Mouse (Mus musculus): ENCODE data around the gene Defb28. TPM values are rescaled to one million over a fixed set of nuclear protein-coding genes. Genes with fewer than 3 reads are reported as not detected.

Defb28 gene
- not detected in 2 replicates for polyA plus RNA-seq (2014; fragmentation: Nextera tagmentation; extraction: Ambion mirVana)

DNA sequence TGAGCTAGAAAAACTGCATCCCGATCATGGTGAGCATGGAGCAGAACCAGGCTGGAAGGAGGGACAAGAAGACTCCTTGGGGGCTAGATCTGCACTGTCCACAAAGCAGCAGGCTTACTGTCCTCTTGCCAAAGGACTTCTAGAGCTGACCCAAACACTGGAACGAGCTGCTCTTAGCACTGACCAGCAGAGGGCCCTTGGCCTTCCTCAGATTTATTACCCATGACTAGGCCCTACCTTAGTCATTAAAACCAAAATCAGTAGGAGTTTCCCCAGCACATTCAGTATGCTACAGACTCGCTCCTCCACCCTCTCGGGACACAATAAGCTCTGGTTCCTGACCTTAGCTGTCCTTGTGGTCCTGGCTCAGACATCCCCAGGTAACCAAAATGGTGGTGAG is at the start of gene Defb28:
Gene Defb28, plus strand, starts transcription at position 275 of the 400 bp plus-strand sequence.
- H3K27ac ChIP-seq (ENCODE audit: low read depth, low read length): no peak within 1 kb of the TSS
- H3K9ac ChIP-seq (ENCODE audit: low read length): no peak within 1 kb of the TSS
- no peaks in the 10 kb centered on the region for H3K27me3 ChIP-seq (ENCODE audit: control insufficient read depth, insufficient read depth, low read length)
- H3K4me3 ChIP-seq (ENCODE audit: low read depth, low read length): no peak within 1 kb of the TSS
- 80% methylated on average over 4 of the region's 4 CpGs for WGBS
- ATAC-seq (ENCODE audit: low FRiP score) (no peak), DNase-seq (ENCODE audit: low spot score, missing footprints) (no peak)
- no peak within 1 kb of the TSS for H3K4me2 ChIP-seq
- H3K9me3 ChIP-seq (ENCODE audit: control insufficient read depth, low read length): no peaks in the 10 kb centered on the region
- H3K4me1 ChIP-seq (ENCODE audit: control insufficient read depth, insufficient read depth, low read length): no peaks in the 10 kb centered on the region
- no peaks in the 10 kb centered on the region for H3K36me3 ChIP-seq (ENCODE audit: control insufficient read depth, insufficient read depth, low read length)

DNA sequence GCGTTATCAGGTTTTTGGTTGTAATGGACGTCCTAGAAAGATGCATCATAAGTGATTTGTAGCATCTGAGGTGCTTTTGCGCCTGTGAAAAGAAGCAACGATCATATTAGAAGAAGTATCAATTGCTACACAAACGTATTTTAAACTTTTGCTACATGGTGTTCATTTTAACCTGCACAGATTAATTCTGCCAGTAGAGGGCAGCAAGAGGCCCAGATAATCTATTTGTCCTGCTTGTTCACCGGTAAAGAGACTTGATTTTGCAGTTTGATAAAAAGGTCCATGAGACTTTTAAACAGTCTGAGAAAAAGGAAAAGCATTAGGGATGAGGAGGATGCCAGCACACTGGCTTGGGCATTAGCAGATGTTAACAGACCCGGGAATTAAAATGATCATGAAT is 47.1 kb upstream of the Defb28 start:
- H3K4me1 ChIP-seq (ENCODE audit: control insufficient read depth, insufficient read depth, low read length): no peaks in the 10 kb centered on the region
- peak; percentile 90 for DNase-seq (ENCODE audit: low spot score, missing footprints)
- WGBS: 35% methylated on average over 7 of the region's 7 CpGs
- H3K36me3 ChIP-seq (ENCODE audit: control insufficient read depth, insufficient read depth, low read length): no peaks in the 10 kb centered on the region
- ATAC-seq (ENCODE audit: low FRiP score): no peak
- no peak overlapping the region for H3K4me2 ChIP-seq
- no peak overlapping the region for H3K27ac ChIP-seq (ENCODE audit: low read depth, low read length)
- H3K4me3 ChIP-seq (ENCODE audit: low read depth, low read length): no peak overlapping the region
- no peak overlapping the region for H3K9ac ChIP-seq (ENCODE audit: low read length)
- H3K9me3 ChIP-seq (ENCODE audit: control insufficient read depth, low read length): no peaks in the 10 kb centered on the region
- no peaks in the 10 kb centered on the region for H3K27me3 ChIP-seq (ENCODE audit: control insufficient read depth, insufficient read depth, low read length)

DNA sequence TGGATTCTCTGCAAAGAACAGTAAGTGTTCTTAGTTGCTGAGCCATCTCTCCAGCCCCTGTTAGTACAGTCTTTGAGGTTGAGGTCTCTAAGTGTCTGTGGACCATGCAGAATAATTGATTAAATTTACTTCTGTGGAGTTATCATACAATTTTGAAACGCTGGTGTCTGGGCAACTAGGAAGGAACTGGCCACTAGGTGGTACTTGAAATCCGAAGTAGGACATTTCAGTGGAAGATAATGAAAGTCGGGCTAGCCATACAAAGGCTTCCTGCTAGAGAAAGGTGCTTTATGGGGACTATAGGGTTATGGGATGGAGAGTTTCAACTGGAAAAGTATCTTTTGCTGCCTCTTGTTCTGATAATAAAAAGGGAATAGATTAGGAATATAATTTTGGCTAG is 45.6 kb upstream of the Defb28 start:
- no peak for ATAC-seq (ENCODE audit: low FRiP score)
- 41% methylated on average over 3 of the region's 3 CpGs for WGBS
- Histone ChIP-seq H3K9ac (ENCODE audit: low read length) (no peak overlapping the region), H3K4me3 (ENCODE audit: low read depth, low read length) (no peak overlapping the region), H3K27ac (ENCODE audit: low read depth, low read length) (no peak overlapping the region), H3K9me3 (ENCODE audit: control insufficient read depth, low read length) (no peaks in the 10 kb centered on the region), H3K27me3 (ENCODE audit: control insufficient read depth, insufficient read depth, low read length) (no peaks in the 10 kb centered on the region), H3K36me3 (ENCODE audit: control insufficient read depth, insufficient read depth, low read length) (no peaks in the 10 kb centered on the region), H3K4me1 (ENCODE audit: control insufficient read depth, insufficient read depth, low read length) (no peaks in the 10 kb centered on the region), H3K4me2 (no peak overlapping the region)
- DNase-seq (ENCODE audit: low spot score, missing footprints): no peak

DNA sequence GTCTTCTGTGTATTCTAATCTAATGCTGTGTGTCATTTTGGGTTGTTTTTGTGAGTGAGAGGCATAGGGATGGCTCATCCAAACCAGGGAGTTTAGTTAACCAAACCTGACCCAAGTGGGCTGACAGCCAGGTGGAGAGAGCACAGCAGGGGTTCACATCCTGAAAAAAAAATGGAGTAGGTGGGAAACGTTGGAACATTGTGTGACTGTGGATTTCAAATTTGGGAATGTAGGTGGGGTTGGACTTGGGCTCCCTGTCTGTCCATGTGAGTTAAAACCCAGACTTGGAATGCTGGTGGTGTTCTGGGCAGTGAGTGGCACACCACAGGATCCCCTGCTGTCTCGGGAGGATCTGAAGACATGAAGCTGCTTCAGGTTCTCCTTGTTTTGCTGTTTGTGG is 41.3 kb upstream of the Defb28 start, which contains the start of gene Defb20:
Gene Defb20, plus strand, starts transcription at position 301 of the 400 bp plus-strand sequence.
- no peak for DNase-seq (ENCODE audit: low spot score, missing footprints)
- Histone ChIP-seq H3K27me3 (ENCODE audit: control insufficient read depth, insufficient read depth, low read length) (no peaks in the 10 kb centered on the region), H3K36me3 (ENCODE audit: control insufficient read depth, insufficient read depth, low read length) (no peaks in the 10 kb centered on the region), H3K27ac (ENCODE audit: low read depth, low read length) (no peak within 1 kb of the TSS), H3K4me2 (no peak within 1 kb of the TSS), H3K9ac (ENCODE audit: low read length) (no peak within 1 kb of the TSS), H3K4me3 (ENCODE audit: low read depth, low read length) (no peak within 1 kb of the TSS), H3K4me1 (ENCODE audit: control insufficient read depth, insufficient read depth, low read length) (no peaks in the 10 kb centered on the region), H3K9me3 (ENCODE audit: control insufficient read depth, low read length) (no peaks in the 10 kb centered on the region)
- WGBS: 77% methylated on average over 2 of the region's 2 CpGs
- no peak for ATAC-seq (ENCODE audit: low FRiP score)

DNA sequence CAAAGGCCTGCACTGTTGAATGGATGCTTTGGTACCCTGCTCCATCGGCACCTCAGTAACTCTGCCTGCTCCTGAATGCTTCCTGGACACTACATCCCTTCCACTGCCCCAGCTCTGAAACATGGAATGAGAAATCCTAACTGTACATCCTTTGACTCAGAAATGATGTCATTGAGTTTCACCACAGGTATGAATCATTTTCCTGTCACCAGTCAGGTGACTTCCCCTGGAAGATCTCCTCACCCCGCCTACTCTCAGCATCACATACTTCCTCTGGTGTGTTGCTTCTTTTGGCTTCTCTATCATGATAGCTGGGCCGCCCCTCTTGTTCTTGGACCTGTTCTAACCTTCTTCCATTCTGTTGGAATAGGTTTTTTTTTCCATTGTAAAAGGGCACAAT is 37.2 kb upstream of the Defb28 start:
- ATAC-seq (ENCODE audit: low FRiP score): no peak
- H3K4me2 ChIP-seq: no peak overlapping the region

DNA sequence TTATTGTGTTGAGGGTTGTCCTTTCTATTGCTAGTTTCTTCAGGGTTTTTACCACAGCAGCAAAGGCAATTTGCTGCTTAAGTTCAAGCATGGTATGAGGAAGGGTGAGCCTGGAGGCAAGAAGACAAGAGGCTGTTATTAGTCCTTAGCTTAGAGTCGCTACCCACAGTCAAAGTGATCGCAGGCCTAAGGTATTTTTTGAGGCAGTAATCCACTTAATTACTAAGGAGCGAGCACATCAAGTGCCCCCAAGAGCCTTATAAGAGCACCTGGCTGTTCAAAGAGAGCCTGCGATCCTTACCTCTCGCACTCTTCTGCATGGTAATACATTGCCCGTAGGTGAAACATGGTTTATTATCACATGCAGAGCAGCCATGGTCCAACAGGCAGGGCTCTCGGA is 36.3 kb upstream of the Defb28 start:
- no peak overlapping the region for H3K4me3 ChIP-seq (ENCODE audit: low read depth, low read length)
- H3K36me3 ChIP-seq (ENCODE audit: control insufficient read depth, insufficient read depth, low read length): no peaks in the 10 kb centered on the region
- H3K4me2 ChIP-seq: no peak overlapping the region
- DNase-seq (ENCODE audit: low spot score, missing footprints) (no peak), ATAC-seq (ENCODE audit: low FRiP score) (no peak)
- WGBS: 87% methylated on average over 7 of the region's 7 CpGs
- H3K27me3 ChIP-seq (ENCODE audit: control insufficient read depth, insufficient read depth, low read length): no peaks in the 10 kb centered on the region
- H3K9me3 ChIP-seq (ENCODE audit: control insufficient read depth, low read length): no peaks in the 10 kb centered on the region
- H3K27ac ChIP-seq (ENCODE audit: low read depth, low read length): no peak overlapping the region
- H3K9ac ChIP-seq (ENCODE audit: low read length): no peak overlapping the region
- no peaks in the 10 kb centered on the region for H3K4me1 ChIP-seq (ENCODE audit: control insufficient read depth, insufficient read depth, low read length)

More for the DNA sequence above, 37.2 kb upstream of the Defb28 start:
- Histone ChIP-seq H3K4me3 (ENCODE audit: low read depth, low read length) (no peak overlapping the region), H3K4me1 (ENCODE audit: control insufficient read depth, insufficient read depth, low read length) (no peaks in the 10 kb centered on the region), H3K9me3 (ENCODE audit: control insufficient read depth, low read length) (no peaks in the 10 kb centered on the region), H3K9ac (ENCODE audit: low read length) (no peak overlapping the region), H3K36me3 (ENCODE audit: control insufficient read depth, insufficient read depth, low read length) (no peaks in the 10 kb centered on the region), H3K27ac (ENCODE audit: low read depth, low read length) (no peak overlapping the region), H3K27me3 (ENCODE audit: control insufficient read depth, insufficient read depth, low read length) (no peaks in the 10 kb centered on the region)
- WGBS: 90% methylated on average over 3 of the region's 3 CpGs
- DNase-seq (ENCODE audit: low spot score, missing footprints): no peak

DNA sequence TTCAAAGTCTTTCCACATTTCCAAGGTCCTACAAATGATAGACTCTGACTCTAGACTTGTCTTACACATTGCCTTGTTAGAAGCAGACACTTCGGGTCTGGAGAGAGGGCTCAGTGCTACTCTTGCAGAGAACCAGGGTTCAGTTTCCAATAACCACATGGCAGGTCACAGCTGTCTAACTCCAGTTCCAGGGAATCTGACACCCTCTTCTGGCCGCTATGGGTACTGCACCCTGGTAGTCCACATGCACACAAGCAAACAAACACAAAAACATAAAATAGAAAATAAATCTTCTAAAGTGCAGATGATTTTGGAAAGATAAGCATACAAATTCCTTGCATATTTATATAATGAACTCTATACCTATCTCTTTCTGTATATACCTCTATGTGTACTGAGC is 31.0 kb upstream of the Defb28 start:
- H3K27me3 ChIP-seq (ENCODE audit: control insufficient read depth, insufficient read depth, low read length): no peaks in the 10 kb centered on the region
- H3K4me2 ChIP-seq: no peak overlapping the region
- no peak overlapping the region for H3K9ac ChIP-seq (ENCODE audit: low read length)
- no peak overlapping the region for H3K4me3 ChIP-seq (ENCODE audit: low read depth, low read length)
- no peaks in the 10 kb centered on the region for H3K9me3 ChIP-seq (ENCODE audit: control insufficient read depth, low read length)
- no peaks in the 10 kb centered on the region for H3K4me1 ChIP-seq (ENCODE audit: control insufficient read depth, insufficient read depth, low read length)
- H3K36me3 ChIP-seq (ENCODE audit: control insufficient read depth, insufficient read depth, low read length): no peaks in the 10 kb centered on the region
- no peak for ATAC-seq (ENCODE audit: low FRiP score)
- no peak overlapping the region for H3K27ac ChIP-seq (ENCODE audit: low read depth, low read length)
- no peak for DNase-seq (ENCODE audit: low spot score, missing footprints)
- 66% methylated on average over 2 of the region's 2 CpGs for WGBS

DNA sequence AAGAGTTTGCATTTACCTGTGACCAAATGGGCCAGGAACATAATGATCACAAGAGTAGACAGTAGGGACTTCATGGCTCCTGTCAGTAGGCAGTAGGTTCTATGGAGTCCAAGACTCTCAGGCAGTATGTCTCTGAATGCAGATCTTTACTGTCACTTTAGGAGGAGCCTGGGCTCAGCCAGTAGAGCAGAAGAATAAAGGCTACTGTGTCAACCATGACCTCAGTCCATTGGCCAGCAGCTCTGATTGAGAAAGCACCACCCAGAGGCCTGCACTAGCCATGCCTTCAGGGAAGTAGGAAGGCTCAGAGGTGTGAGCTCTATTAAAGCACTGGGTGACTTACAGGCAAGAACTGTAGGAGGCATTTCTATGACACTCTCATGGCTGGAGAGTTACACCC is 28.0 kb upstream of the Defb28 start, which contains the start of gene Defb22:
Gene Defb22, minus strand, starts transcription at position 101 of the 400 bp plus-strand sequence.
- Histone ChIP-seq H3K27me3 (ENCODE audit: control insufficient read depth, insufficient read depth, low read length) (no peaks in the 10 kb centered on the region), H3K4me3 (ENCODE audit: low read depth, low read length) (no peak within 1 kb of the TSS), H3K9ac (ENCODE audit: low read length) (no peak within 1 kb of the TSS), H3K9me3 (ENCODE audit: control insufficient read depth, low read length) (no peaks in the 10 kb centered on the region), H3K4me2 (no peak within 1 kb of the TSS), H3K27ac (ENCODE audit: low read depth, low read length) (no peak within 1 kb of the TSS), H3K4me1 (ENCODE audit: control insufficient read depth, insufficient read depth, low read length) (no peaks in the 10 kb centered on the region), H3K36me3 (ENCODE audit: control insufficient read depth, insufficient read depth, low read length) (no peaks in the 10 kb centered on the region)
- ATAC-seq (ENCODE audit: low FRiP score): no peak
- DNase-seq (ENCODE audit: low spot score, missing footprints): no peak

DNA sequence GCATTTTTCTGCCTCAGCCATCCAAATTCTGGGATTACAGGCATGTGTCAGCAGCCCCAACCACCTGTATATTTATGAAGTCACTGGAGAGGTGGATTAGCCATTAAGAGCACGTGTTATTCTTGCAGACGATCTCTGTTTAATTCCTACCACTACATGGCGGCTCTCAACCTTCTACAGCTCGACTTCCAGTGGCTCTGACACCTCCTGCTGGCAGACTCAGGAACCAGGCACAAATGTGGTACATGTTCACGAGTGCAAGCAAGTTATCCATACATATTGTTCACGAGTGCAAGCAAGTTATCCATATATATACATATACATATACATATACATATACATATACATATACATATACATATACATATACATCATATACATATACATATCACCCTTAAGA is 24.9 kb upstream of the Defb28 start:
- H3K36me3 ChIP-seq (ENCODE audit: control insufficient read depth, insufficient read depth, low read length): no peaks in the 10 kb centered on the region
- ATAC-seq (ENCODE audit: low FRiP score) (no peak), DNase-seq (ENCODE audit: low spot score, missing footprints) (no peak)
- H3K4me2 ChIP-seq: no peak overlapping the region
- no peak overlapping the region for H3K9ac ChIP-seq (ENCODE audit: low read length)
- H3K27me3 ChIP-seq (ENCODE audit: control insufficient read depth, insufficient read depth, low read length): no peaks in the 10 kb centered on the region
- WGBS: 76% methylated on average over 6 of the region's 6 CpGs
- no peak overlapping the region for H3K27ac ChIP-seq (ENCODE audit: low read depth, low read length)
- H3K9me3 ChIP-seq (ENCODE audit: control insufficient read depth, low read length): no peaks in the 10 kb centered on the region
- no peak overlapping the region for H3K4me3 ChIP-seq (ENCODE audit: low read depth, low read length)
- H3K4me1 ChIP-seq (ENCODE audit: control insufficient read depth, insufficient read depth, low read length): no peaks in the 10 kb centered on the region

DNA sequence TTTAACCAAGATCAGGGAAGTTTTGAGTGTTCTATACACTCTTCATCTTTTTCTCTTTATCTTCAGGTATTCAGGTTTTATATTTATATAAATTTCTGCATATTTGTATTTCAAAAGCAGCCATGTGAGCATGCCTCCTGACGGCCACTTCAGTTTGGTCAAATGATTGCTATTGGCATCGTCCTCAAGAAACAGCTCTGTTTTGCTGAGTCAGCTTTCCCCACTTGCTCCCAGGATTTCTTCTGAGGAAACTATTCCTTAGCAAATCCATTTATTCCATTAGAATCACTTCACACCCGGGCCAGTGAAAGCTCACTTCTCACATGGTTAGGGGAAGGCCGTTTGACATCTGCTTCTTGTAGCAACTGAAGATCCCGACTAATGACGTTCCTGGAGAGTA is 20.0 kb upstream of the Defb28 start:
- DNase-seq (ENCODE audit: low spot score, missing footprints): no peak
- WGBS: 82% methylated on average over 6 of the region's 6 CpGs

More for the DNA sequence above, 20.0 kb upstream of the Defb28 start:
- no peak for ATAC-seq (ENCODE audit: low FRiP score)
- Histone ChIP-seq H3K27ac (ENCODE audit: low read depth, low read length) (no peak overlapping the region), H3K4me2 (no peak overlapping the region), H3K9ac (ENCODE audit: low read length) (no peak overlapping the region), H3K4me3 (ENCODE audit: low read depth, low read length) (no peak overlapping the region), H3K27me3 (ENCODE audit: control insufficient read depth, insufficient read depth, low read length) (no peaks in the 10 kb centered on the region), H3K4me1 (ENCODE audit: control insufficient read depth, insufficient read depth, low read length) (no peaks in the 10 kb centered on the region), H3K9me3 (ENCODE audit: control insufficient read depth, low read length) (no peaks in the 10 kb centered on the region), H3K36me3 (ENCODE audit: control insufficient read depth, insufficient read depth, low read length) (no peaks in the 10 kb centered on the region)
